Mouse (Mus musculus) heart, adult 9 months (tissue): ENCODE measurements around the gene Hoxa11.

ENCODE experiments used
- DNase-seq, 2 experiments: peaks; one replicate each; pipeline ENCODE4 v3.0.0; 2022; ENCODE audit warnings: low spot score in 2 of 2

The Hoxa11 gene

DNA sequence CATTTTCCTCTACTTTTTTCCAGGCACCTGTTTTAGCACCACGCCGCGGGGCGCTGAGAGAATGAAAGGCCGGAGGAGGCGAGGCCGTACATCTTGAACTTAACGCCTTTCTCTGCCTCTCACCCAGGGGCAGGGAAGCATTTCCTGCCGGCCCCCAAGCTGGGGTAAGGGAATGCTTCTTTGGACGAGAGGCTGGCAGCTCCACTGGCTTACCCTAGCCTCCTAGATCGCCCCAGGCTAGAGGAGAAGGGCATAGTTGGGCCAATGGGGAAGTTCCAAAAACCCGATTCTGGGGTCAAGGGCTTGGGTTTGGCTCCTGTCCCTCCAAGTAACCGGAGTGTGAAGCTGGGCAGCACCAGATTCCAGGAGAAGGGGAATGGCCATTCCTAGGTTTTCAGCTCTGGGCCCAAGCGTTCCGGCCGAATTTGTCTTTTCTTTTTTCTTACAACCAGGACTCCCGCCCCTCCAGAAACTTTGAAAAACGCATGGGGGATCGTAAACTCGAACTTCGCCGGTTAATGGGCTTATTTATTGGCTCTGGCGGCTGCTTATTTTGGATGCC lies 12.5 kb downstream of the Hoxa11 start:
- DNase-seq = no peak

DNA sequence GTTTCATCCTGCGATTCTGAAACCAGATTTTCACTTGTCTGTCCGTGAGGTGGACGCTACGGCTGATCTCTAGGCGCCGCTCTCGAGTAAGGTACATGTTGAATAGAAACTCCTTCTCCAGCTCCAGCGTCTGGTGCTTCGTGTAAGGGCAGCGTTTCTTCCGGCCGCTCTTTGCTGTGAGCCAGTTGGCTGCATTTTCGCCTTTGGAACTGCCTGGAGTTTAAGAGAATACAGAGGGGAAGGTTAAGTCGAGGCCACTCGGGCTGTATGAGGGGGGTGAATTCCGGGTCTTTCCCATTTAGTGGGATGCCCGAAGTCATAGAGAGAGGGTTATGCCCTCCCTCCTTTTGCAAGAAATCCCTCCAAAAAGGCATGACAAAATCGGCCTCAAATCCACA lies 13.0 kb downstream of the Hoxa11 start:
- DNase-seq = no peak

DNA sequence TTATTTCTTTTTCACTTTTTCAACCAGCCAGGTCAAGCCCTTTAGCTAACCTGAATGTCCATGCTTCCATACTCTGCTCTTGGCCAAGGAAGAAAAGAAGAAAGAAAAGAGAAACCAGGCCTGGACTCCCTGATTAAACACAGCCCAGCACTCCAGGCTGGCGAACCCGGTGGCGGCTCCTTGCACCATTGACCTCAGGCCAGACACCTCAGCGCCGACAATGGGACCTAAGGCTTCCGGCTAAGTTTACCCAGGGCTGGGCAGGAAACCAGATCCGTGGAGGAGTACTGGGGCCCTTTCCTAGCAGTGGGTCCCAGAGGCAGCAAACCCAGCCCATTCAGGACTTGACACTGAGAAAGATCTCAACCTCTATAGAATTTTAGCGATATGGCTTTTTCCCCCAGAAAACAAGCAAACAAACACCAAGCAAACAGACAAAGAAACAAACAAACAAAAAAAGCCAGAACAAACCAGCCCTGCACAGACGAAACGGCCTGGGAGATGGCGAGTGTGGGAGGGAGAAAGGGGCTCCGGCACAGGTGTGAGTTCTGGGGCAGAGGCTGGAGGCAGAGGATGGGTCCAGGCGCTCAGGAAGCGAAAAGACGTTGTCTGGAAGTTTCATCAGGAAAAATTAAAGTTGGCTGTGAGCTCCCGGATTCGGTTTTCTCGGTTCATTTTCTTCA lies 13.6 kb downstream of the Hoxa11 start:
- DNase-seq = no peak

DNA sequence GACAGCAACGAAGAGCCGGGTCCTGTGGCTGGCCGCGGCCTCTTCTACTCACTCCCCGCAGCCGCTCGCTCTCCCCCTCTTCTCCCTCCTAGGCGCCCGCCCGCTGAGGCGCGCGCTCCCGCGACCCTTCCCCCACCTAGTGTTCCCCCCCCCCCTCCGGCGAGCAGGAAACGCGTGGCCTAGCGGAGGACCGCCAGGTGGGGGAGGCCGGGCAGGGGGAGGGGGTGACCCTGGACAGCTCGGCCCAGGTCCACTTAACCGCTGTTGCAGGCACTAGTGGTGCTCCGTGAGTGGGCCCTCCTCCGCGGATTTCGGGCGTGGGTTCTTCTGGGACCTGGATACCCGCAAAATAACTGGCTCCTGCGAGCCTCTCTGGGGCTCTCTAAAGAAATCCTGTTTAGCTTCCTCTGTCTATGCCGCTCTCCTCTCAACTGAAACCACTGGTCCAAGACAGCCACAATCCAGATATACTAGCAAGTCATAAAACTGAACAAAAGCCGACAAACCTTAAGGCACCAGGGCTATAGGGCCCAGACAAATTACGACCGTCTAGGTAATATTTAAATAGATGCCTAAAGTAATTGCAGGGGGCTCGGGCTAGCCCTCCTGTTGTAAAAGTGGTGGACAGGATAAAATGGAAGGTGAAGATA lies 15.0 kb downstream of the Hoxa11 start, which contains the start of gene Hoxa9:
Hoxa9 (minus strand) TSS at position 574 of the 650 bp plus-strand sequence.
- no peak for DNase-seq

DNA sequence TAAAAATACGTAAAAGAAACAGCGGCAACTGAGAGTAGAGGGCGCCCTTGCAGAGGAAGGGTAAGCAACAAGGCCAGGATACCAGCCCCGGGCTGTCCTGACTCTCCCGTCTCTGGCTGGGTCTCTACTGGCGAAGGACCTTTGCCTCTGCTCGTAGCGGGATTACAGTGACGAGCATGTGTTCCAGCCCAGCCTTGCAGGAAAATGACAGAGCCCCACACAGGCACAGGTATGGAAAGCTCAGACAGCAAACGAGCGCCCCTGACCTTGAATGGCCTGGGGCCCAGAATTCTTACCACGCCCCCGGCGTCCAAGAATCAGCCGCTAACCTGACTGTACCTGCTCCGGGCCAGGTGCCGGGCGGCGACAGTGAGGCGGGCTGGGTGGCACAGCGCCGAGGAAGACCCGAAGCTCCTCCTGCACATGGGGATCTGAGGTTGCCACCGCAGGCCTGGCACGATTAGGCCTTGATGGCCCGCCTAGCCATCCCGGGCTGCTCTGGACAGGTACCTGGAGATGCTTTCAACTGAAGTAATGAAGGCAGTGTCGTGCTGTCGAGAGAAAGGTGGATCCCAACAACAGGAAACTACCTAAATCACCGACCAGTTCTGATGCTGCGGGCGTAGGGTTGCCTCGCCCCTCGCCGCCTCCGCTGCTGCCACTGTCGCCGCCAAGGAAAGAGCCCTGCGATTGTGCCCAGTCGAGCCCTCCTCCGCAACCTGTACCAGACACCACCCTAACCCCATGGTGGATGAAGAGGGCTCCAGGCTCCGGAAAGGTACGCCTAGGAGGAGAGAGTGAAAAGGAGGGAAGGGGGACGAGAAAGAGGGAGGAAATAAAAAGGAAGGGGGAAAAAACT lies 15.8 kb downstream of the Hoxa11 start:
- DNase-seq = no peak

DNA sequence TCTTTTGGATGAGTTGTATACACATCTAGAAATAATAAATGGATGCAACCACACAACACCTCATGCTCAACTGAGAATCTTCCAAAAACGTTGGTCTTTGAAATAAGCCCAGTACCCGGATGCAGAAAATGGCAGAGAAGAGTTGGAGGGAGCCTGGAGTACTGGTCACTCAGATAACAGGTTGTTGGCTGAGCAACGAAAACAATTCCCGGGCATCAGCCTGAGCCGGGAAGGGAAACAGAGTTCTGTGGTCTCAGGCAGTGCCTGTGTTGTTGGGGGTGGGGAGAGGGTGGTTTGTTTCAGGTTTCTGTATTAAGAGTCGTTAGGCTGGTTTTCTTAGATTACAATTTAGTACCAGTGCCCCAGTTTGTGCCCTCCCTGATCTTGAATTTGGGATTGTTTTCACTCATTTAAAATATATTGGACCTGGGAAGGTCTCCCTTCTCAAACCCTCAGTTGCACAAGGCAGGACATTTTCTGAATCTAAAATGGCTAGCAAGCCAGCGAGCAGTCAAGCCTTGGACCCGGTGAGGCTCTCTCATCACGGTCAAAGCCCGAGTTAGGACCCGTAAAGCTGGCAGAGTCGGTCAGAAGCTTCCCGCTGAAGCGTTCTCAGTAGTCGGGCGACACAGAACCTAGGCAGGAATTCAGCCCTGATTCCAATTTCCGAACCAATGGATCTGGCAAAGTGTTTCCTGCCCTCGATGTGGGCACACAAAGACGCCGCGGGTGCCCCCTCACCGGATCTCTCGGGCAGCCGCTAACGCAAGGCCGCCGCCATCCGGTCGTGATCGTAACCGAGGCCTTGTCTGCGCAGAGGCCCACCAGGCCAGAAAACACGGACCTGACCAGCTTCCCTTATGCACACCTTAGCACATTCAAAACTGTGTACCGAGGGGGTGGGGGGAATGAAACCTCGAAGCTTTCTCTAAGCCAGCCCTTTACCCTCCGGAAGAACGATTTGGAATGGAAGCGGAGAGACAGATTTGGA lies 16.8 kb downstream of the Hoxa11 start:
- no peak for DNase-seq

DNA sequence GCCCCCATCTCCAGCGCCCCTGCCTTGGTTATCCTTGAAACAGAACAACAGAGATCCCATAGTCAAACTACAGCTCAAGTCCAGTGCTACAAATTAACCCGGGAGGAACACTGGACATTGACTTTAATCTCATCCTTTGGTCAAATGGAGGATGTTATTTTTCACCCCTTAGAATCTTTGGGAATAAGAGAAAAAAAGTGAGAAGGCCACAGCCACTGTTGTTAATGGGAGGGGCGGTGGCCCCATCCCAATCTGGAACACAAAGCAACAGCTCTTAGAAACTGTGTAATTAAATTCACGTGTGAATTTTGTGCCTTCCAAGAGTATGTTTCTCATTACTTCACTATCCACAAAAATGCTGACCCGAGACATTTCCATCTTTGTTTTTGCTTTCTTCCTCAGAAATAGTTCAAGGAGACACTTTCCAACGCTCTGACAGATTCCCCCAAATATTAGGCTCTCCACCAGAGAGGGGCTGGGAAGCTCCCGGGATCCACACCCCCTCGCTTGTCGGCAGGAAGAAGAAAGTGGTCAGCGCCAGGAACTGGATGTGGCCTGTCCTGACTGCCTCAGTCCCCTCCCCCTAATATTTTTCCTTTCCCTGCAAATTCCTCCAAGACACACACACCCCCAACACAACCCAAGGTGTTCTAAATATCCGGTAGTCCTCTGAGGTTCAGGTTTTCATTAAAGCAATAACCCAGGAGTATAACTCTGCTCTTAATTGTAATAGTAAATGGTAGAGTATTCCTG lies 18.0 kb downstream of the Hoxa11 start:
- DNase-seq = no peak

DNA sequence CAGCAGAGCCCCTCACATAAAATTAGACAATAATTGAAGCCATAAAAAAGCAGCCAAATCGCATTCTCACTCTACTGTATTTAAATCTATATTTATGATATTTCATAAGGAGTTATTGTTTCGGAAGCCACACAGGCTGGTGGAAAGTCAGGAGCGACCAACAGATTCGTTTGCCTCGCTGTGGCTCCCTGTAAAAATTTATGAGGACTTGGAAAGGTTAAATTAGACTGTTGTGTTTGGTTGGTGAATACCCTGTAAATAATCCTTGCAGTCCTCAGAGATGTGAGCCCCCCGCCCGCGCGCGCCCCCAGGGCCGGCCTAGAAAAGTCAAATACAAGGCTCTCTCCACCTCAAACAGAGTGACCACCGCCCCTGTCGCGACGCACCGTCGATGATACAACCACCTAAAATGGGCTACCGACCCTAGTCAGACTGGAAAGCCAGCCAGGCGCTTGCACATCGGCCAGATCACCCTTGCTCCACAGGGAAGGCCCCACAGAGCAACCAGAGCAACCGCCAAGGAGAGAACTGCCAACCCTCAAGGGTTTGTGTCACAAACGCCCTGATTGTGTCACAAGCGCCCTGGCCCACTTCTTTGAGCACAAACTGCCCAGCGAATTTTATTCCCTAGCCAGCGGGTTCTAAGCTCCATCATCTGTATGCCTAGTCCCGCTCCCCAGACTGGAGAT lies 18.9 kb downstream of the Hoxa11 start:
- DNase-seq = no peak

DNA sequence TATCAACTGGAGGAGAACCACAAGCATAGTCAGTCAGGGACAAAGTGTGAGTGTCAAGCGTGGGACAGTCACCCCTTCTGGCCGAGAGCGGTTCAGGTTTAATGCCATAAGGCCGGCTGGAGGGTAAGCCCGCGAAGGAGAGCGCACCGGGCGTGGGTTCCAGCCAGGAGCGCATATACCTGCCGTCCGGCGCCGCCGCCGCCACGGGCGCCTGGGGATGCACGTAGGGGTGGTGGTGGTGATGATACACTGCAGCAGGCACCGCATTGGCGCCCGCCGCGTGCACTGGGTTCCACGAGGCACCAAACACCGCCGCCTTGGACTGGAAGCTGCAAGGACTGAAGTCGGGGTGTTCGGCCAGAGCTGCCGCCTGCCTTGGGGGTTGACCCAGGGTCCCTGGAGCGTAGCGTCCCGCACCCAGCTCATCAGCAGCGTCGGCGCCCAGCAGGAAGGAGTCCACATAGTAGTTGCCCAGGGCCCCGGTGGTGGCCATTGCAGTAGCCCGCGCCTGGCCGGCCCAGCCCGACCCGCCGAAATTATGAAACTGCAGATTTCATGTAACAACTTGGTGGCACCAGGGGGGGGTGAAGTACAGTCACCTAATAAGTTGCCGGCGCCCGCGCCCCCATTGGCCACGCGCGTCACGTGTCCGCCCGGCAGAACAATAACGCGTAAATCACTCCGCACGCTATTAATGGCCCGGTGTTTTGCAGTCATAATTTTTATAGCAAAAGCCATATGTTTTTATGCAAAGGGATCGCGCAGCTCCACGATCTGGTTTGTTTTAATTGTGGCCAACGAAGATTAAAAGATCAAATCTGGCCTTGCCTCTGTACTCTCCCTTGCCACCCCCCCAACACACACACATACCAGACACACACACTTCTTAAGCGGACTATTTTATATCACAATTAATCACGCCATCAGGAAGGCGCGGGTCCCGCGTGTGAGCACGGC lies 19.7 kb downstream of the Hoxa11 start:
- DNase-seq = no peak

DNA sequence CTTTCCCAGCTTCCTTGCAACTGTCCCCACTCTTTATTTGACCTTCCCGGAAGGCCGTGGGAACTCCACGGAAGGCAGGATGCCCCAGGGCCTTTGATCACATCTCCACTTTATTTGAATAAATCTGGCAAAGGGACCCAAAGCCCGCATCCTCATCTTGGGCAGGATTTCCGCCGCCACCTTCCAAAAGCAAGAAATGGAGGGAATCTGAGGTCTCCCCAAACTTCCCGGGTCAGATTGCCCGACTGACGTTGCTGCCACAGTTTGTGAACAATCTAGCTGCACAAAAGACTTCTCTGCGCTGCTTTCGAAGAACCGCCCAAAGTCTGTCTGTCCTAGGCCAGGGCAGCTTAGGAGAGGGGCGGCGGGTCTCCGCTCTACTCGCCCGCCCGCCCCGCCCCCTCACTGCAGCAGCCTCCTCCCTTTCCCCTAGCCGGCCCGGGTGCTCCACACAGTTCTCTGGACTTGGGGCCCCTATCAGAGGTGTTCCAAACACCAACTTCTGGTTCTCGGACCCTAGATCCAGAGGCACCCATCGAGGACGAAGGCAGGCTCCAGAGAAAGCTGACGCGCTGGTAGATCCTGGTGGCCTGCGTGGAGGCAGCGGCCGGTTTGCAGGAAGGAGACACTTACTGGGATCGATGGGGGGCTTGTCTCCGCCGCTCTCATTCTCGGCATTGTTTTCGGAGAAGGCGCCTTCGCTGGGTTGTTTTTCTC lies 20.6 kb downstream of the Hoxa11 start:
- no peak for DNase-seq

DNA sequence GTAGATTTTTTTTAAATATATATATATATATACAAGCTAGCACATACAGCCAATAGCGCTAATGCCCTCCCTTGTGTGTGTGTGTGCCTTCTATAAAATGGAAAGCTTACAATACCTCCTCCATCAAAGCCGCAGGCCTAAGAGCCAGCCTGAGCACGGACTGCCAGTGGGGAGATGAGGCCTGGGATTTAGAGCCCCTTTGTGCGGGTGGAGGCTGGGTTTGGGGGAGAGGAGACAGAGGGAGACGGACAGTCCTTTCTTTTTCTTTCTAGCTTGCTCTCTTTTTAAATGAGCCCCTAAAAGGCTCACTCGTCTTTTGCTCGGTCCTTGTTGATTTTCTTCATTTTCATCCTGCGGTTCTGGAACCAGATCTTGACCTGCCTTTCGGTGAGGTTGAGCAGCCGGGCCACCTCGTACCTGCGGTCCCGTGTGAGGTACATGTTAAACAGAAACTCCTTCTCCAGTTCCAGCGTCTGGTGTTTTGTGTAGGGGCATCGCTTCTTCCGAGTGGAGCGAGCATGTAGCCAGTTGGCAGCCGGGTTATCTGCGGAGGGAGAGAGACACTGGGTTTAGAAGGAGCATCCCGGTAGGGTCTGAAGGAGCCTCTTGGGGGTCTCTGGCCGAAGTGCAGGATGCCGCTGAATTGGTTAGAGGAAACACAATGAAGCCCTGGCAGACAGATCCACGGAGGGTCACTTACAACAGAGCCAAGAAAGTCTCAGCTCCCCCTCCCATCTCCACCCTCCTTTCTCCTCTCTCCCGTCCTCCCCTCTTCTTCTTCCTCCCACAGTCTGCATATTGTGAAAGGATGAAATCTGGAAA lies 21.5 kb downstream of the Hoxa11 start:
- no peak for DNase-seq

DNA sequence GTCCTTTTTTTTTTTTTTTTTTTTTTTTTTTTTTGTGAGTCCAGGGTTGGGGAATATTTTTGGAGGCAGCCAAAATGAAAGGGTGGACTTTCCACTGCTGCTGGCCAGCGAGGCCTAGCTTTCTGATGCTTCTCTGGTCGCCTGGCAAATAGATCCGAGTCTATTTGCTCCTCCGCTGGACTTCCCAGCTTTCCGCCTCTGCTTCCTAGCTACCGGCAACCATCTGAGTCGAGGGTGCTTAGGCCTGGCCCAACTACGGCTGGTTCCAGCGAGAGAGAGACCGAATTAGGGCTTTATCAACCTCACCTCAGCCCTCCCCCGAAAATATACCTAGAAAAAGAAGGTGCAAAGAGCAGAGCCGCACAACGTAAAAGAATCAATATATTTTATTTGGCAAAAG lies 22.9 kb downstream of the Hoxa11 start:
- DNase-seq = no peak

DNA sequence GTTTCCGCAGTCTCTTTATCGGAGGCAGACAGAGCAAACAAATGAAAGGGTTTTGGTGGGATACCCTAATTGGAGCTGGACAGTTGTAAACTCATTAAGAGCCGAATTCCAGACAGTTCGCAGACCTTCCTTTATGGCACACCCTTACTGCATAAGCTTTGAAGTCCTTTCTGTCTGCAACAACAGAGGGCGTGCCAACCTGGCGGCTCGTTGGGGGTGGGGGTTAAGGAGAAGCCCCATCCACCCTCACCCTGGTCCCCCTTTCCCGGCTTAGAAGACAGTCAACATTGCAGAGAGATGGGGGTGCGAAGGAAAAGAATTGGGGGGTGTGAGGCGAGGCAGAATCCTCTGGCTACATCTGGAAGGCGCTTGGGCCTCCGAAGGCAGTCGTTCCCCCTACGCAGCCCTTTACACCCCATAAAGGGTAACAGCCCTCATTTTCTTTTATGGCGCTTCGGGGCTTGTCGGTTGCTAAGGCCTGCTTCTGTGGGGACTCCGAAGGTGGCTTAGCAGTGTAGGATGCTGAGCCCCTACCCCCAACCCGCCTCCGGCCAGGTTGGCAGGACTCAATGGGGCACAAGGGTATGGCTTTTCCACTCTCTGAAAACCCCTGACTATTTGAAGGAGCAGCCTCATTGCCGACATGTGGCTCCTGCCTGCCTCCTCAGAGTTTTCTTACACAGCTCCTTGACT lies 23.5 kb downstream of the Hoxa11 start:
- DNase-seq = no peak

DNA sequence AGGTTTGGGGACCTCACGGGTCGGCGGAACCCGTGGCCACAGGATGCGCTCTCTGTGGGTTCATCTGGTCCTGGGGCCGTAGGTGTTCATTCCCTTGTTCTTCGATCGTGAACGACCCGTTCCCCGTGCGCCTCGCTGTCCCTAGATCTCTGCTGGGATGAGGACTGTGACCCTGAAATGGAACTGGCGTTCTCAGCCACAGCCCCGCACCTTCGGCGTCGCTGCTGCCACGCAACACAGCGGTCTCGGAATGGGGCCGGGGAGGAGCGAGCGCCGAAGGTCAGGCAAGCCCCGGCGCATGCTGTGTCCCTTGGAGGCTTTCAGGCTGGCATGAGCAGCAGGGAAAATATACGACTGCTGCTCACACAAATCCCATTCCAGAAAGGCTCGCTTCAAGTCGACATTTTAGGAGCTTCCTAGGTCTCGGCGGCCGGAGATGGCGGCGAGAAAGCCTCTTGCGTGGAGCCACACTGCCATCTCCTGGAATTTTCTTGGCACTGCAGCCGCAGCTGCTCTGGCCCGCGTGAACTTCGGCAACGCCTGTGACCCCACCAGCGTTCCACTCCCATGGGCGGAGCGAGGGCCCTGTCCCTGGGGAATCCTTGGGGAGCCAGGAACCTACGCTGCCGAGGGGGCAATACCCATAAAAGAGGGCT lies 24.1 kb downstream of the Hoxa11 start, which contains the start of gene Hoxa7:
Hoxa7 (minus strand) TSS at position 518 of the 656 bp plus-strand sequence.
- peak; percentile 69 to 82 for DNase-seq

DNA sequence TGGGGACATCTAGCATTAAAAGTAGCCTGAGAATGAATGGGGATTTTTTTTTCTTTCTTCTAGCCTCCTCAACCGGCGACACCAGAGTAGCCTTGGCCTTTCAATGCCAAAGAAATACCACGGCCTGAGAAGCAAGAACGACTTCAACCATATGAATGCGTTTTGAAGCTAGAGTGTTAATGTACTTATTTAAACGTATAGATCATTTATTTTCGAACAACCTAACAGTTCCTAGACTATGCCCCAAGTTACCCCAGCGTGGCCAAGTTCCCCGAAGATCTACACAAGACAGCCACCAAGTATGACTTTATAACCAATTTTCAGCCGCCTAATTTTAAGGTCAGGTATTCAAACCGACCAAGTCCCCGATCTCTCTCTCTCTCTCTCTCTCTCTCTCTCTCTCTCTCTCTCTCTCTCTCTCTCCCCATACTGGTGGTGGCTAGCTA lies 24.7 kb downstream of the Hoxa11 start:
- DNase-seq = no peak
